Mouse (Mus musculus): ENCODE measurements around the gene Dcst2.

Dcst2 gene

DNA sequence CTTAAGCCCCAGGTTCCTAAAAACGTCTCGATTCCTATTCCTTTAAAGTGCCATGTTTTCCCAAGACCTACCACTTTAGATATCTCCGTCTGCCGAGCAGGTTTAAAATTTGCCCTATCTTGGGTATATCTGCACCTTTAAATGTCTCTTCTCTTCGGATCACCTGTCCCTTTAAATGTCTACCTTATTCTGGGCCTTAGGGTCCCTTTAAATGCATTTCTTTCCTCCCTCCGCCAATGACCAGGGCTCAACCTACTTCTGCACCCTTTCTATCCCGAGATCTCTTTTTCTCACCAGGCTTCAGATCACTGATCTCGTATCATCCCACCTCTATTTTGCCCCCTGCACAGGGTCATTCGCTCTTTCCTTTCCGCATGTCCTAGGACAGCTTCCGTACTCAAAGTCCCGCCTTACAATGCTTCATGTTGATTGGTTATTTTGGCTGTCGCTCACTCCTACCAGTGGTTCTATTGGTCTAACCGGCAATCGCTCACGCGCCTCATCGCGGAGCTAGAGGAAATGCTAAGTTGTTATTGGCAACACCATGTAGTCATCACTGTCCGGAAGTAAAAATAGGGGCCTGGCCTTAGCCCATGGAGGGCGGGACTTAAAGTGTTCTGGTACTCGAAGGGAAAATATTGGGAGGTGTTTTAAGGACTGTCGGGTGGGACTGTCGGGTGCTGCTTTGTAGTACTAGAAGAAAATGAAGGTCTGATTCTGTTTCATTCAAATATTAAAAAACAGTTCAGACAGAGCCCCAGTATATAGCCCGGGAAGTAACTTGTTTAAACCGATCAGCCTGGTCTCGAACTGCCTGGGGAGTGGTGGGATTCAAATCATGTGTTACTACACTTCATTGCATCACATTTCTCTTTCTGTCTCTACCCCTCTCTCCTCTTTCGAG is 50.0 kb downstream of the Dcst2 start, which contains the start of gene Flad1:
Gene Flad1, minus strand, starts transcription at position 381 of the 904 bp plus-strand sequence.
- peak; percentile 99 for DNase-seq (ENCODE audit: low read depth, low spot score)

GRCm38 (mm10) chr3:89416158-89416557 is 54.4 kb downstream of the Dcst2 start:
- DNase-seq (ENCODE audit: low read depth, low spot score) = no peak

DNA sequence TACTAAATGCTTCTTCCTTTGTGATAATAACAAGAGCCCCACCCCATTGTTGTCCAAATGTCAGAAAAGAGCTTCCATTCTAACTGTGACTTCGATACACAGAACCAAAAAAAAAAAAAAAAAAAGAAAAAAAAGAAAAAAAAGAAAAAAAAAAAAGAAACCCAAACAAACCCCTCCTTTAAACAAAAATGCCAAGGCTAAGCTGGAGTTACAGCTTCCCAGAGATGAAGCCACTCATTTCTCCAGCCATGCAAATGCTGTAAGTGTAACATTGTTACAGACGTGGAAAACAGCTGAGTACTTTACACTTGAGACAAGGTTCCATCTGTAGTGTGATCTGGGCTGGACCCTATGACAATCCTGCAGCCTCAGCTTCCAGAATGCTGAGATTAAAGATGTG is 55.4 kb downstream of the Dcst2 start:
- DNase-seq (ENCODE audit: low read depth, low spot score) = no peak

GRCm38 (mm10) chr3:89417840-89418169 is 56.0 kb downstream of the Dcst2 start:
- no peak for DNase-seq (ENCODE audit: low read depth, low spot score)

GRCm38 (mm10) chr3:89418170-89418860 is 56.5 kb downstream of the Dcst2 start, which contains the start of the genes Cks1b and Shc1:
Gene Cks1b (minus strand): TSS chr3:89418383.
Gene Shc1 (plus strand): TSS chr3:89418443.
- peak; percentile 98 for DNase-seq (ENCODE audit: low read depth, low spot score)

DNA sequence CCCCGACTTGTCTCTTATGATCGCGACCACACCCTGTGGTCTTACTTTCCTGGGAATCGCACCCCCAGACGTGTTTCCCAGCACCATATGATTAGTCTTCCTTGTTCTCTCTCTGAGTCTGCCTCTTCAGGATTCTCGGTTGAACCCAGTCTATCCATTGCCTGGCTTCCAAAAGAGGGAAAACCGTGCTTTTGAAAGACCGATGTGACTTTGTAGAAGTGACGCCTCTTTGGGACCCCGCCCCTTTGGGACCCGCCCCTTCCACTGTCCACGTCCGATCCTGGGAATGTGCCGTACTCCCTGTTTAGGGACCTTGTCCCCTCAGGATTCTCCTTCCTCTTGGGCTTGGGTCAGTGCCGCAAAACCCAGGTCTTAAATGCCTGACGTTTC is 57.1 kb downstream of the Dcst2 start:
- no peak for DNase-seq (ENCODE audit: low read depth, low spot score)

DNA sequence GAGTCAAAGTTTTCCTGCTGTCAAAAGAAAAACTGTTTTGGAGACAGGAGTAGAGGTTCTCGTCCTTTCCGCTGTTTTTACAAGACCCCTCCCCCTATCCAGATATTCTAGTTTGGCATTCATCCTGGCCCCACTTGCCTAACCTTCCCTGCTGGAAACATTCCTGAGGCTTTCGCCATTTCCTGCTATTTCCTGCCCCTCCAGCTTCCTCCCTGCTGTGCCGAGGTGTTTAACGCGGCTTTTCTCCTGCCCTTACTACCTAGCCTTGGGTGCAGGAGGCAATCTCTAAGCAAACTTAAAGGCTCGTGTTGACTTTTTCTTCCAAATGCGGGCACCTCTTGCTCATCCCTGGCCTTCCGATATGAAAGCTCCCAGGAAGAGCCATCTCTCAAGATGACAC is 57.8 kb downstream of the Dcst2 start:
- DNase-seq (ENCODE audit: low read depth, low spot score) = no peak

DNA sequence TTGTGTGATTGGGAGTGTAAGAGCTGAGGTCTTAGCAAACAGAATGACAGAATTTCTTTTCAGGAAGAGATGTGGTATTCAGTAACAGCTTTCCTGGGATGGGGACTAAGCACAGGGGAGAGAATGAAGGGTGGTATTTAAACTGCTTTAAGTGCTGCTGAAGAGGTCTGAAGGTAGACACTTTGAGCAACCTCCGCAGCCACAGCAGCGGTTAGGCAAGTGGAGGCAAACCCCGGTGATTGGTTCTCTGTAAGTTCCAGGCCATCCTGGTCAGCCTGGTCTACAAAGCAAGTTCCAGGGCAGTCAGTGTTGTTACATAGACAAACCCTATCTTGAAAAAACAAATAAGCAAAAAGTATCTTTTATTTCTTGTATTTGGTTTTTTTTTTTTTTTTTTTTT is 58.2 kb downstream of the Dcst2 start:
- DNase-seq (ENCODE audit: low read depth, low spot score) = no peak

DNA sequence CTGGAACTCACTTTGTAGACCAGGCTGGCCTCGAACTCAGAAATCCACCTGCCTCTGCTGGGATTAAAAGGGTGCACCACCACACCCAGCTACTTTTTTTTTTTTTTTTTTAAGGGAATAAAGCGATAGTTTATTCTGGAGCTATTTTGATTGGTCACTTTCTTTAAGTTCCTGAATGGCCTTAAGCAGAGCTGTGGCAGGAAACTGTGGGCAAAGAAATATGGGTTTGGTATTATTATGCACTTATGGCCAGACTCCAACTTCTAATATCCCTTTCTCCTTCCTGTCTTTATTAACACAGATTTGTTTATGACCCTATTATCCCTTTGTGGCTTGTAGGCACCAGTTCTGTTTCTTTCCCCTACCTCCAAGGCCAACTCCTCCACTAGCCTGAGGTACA is 58.6 kb downstream of the Dcst2 start:
- no peak for DNase-seq (ENCODE audit: low read depth, low spot score)

- DNase-seq (ENCODE audit: low read depth, low spot score) = no peak
Measured at GRCm38 (mm10) chr3:89421002-89421774, 59.4 kb downstream of the Dcst2 start.

DNA sequence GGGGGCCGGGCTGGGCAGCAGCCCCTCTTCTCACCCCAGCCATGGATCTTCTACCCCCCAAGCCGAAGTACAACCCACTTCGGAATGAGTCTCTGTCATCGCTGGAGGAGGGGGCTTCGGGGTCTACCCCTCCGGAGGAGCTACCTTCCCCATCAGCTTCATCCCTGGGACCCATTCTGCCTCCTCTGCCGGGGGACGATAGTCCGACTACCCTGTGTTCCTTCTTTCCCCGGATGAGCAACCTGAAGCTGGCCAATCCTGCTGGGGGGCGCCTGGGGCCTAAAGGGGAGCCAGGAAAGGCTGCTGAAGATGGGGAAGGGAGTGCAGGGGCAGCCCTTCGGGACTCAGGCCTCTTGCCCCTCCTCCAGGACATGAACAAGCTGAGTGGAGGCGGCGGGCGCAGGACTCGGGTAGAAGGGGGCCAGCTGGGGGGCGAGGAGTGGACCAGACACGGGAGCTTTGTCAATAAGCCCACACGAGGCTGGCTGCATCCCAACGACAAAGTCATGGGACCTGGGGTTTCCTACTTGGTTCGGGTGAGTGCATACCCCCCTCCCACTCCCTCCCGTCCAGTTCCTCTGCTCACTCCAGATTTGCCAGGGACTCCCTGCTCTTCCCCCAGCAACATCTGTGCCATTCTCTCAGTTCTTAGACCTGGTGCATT is 60.2 kb downstream of the Dcst2 start:
- DNase-seq (ENCODE audit: low read depth, low spot score) = no peak

DNA sequence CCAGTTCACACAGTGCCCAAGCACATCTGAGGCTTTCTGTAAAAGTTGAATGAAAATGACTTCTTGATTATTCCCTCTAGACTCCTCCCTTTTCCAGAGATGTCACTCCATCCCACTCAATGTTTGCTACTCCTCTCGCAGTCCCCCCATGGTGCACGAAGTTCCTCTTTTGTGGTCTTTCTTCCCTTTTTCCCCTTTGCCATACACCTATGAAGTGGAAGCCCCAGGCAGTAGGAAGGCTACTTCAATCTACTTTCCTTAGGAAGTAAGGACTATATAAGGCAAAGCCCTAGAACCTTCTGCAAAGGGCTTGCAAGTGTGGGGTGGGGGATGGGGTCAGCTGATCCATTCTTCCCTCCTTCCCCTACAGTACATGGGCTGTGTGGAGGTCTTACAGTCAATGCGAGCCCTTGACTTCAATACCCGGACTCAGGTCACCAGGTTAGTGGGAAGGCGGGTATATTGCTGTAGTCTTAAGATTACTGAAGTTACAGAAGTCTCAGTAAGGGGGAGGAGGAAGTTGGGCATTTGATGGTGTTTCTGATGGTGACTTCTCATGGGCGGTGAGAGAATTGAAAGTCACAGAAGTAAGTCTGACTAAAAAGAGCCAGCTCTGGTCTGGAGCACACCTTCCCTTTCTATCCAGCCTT is 60.9 kb downstream of the Dcst2 start:
- no peak for DNase-seq (ENCODE audit: low read depth, low spot score)

DNA sequence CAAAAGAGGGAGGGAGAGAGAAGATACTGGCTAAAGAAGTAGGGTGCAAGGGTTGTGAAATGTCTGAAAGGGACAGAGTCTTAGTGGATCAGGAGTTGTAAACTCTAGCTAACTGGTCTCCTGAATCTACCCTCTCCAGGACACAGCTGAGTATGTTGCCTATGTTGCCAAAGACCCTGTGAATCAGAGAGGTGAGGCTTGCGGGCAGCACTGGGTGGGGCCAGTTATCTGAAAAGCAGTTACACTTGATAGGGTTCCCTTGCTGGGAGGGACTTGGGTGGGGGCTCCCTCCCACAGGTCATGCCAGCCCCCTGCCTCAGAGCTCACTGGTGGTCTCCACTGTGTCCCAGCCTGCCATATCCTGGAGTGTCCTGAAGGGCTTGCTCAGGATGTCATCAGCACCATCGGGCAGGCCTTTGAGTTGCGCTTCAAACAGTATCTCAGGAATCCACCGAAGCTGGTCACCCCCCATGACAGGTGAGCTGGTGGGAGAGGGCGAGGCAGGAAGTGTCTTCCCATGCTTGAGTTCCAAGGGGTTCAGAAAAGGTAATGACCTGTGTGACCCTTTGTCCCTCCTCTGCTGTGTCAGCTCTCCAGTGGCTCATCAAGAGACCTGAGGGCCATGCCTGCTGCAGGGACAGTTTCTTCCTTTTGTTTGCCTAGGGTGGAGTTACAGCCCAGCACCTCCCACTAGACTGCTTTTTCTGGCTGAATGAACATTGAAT is 62.8 kb downstream of the Dcst2 start:
- DNase-seq (ENCODE audit: low read depth, low spot score) = no peak

DNA sequence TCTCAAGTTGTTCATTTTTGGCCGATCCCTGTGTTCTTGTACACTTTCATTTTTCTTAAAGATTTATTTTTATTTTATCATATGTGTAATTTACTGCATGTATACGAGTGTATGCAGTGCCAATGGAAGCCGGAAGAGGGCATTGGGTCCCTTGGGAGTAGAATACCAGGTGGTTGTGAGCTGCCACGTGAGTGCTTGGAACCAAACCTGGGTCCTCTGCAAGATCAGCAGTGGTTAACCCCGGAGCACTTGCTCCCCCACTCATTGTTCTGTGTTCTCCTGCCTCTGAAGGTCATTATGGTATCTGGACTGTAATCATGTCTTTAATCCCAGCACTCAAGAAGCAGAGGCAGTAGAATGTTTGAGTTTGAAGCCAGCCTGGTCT is 63.4 kb downstream of the Dcst2 start:
- DNase-seq (ENCODE audit: low read depth, low spot score) = no peak

DNA sequence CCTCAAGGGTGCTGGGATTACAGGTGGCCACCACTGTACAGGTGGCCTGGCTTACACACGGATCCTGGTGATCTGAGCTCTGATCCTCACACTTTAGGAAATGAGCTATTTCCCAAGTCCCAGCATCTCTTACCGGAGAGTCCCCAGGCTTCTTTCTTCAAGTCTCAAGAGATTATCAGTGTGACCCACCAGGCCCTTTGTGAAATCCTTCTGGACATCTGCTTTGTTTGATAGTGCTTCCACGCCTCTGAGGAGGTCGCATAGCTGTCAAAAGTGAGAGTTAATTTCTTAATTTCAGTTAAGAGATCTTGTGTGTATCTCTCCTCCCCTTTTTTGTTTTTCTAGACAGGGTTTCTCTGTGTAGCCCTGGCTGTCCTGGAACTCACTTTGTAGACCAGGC is 64.1 kb downstream of the Dcst2 start:
- DNase-seq (ENCODE audit: low read depth, low spot score) = no peak

Measured in CD4-positive helper T cell, adult 2 months (primary cell).